Mouse (Mus musculus) embryonic facial prominence, embryonic 15.5 days (tissue): ENCODE measurements around the gene Ccdc91. TPM values are rescaled to one million over a fixed set of nuclear protein-coding genes. Genes with fewer than 3 reads are reported as not detected.

Source experiments
- ATAC-seq: fragments of 200-750 bp; cut with Nextera tagmentation; 2 replicates; pipeline ENCODE4 v1.8.0; 2017; ENCODE audit warnings: low read depth, moderate TSS enrichment; ENCODE audit not compliant: insufficient number of reproducible peaks, low FRiP score, low TSS enrichment
- H3K27ac ChIP-seq: fragments of 300-500 bp; sonication (generic); replicated peaks from 2 replicates; pipeline ENCODE4 v1.5.1; 2015; ENCODE audit warnings: mild to moderate bottlenecking, inconsistent platforms
- H3K27me3 ChIP-seq: fragments of 300-500 bp; sonication (generic); 2 replicates; pipeline ENCODE4 v1.6.1; 2015; ENCODE audit warnings: inconsistent platforms
- H3K36me3 ChIP-seq: fragments of 300-500 bp; sonication (generic); 2 replicates; pipeline ENCODE4 v1.6.1; 2015; ENCODE audit warnings: mild to moderate bottlenecking, inconsistent platforms
- H3K4me1 ChIP-seq: fragments of 300-500 bp; sonication (generic); 2 replicates; pipeline ENCODE4 v1.6.1; 2015; ENCODE audit warnings: inconsistent platforms
- H3K4me2 ChIP-seq: fragments of 300-500 bp; sonication (generic); replicated peaks from 2 replicates; pipeline ENCODE4 v1.6.1; 2015; ENCODE audit warnings: mild to moderate bottlenecking, inconsistent platforms
- H3K4me3 ChIP-seq: fragments of 300-500 bp; sonication (generic); replicated peaks from 2 replicates; pipeline ENCODE4 v1.5.1; 2015; ENCODE audit warnings: mild to moderate bottlenecking, inconsistent platforms
- H3K9ac ChIP-seq: fragments of 300-500 bp; sonication (generic); 2 replicates; pipeline ENCODE4 v1.6.1; 2015; ENCODE audit warnings: inconsistent platforms
- H3K9me3 ChIP-seq: fragments of 300-500 bp; sonication (generic); replicated peaks from 2 replicates; pipeline ENCODE4 v1.6.1; 2016; ENCODE audit warnings: inconsistent platforms
- WGBS: fragments of 180-500 bp; shearing (Covaris S2); methylation state at CpG from one replicate; pipeline ENCODE4 v1.1.7; 2015; 5-methylcytosine and 5-hydroxymethylcytosine counted together
- polyA plus RNA-seq: library from polyadenylated mRNA; unstranded; fragments of >200 nt; fragmentation: Nextera tagmentation; extraction: Ambion mirVana; gene quantifications from 2 replicates; pipeline ENCODE4 v1.2.1, GENCODE M21; 2015

Ccdc91 gene
- polyA plus RNA-seq, 1 experiment from 2014 or later, result 31.0 TPM

DNA sequence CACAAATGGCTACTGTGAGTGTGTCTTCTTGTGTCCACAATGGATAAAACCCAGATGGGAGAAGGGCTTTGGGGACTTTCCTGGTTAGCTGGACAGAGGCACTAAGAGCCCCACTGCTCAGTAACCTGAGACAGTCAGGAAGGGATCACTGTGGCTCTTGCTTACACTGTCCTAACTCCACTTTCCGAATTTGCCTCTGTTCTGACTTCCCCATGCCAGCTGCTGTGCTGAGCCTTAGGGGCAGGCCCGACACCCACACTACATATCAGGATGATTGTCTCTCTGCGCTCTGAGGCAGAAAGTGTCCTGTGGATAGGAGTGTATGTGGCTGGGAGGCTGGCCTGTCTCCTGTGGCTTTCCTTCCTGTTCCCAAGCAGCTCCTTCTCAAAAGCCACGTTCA is 97.5 kb downstream of the Ccdc91 start:
- Histone ChIP-seq H3K4me1 (peaks cover 23% of the 10 kb centered on the region), H3K27me3 (no peaks in the 10 kb centered on the region), H3K27ac (no peak overlapping the region), H3K4me3 (no peak overlapping the region), H3K4me2 (no peak overlapping the region), H3K36me3 (no peaks in the 10 kb centered on the region), H3K9ac (no peak overlapping the region), H3K9me3 (no peaks in the 10 kb centered on the region)
- WGBS, result 38% methylated on average over 4 of the region's 4 CpGs
- ATAC-seq, result no peak

DNA sequence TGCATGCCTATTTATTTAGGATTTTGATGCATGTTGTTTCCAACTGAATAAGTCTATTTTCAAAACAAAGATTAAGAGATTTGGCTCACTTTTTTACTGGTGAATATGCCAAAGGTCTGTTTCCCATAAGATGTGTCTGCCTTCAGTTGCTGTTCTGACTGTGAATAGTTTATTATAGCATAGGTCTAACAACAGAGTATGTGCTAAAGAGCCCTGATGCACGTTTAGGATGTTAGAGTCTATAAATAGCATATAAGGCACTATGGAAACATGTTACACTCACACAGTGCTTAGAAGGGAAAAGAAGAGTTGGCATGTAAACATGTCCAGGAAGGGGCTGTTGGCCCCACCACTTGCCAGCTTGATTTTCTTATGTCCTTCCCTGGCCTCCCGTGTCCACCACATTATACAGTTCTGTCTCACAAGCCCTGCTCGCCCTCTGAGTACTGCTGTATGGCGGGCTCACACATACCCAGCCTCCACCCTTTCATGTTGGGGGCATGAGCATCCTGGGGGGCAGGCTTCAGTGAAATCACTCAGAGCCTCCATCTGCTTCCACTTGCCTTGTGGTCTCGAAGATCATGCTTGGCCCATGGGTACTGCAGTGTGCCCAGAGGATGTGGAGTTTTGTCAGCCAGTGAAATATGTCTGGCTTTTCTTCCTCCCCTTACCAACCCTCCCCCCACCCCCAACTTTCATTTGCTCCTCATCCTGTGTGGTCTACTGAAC is 99.0 kb downstream of the Ccdc91 start:
- H3K27ac ChIP-seq, result peak overlapping the region; percentile 82

DNA sequence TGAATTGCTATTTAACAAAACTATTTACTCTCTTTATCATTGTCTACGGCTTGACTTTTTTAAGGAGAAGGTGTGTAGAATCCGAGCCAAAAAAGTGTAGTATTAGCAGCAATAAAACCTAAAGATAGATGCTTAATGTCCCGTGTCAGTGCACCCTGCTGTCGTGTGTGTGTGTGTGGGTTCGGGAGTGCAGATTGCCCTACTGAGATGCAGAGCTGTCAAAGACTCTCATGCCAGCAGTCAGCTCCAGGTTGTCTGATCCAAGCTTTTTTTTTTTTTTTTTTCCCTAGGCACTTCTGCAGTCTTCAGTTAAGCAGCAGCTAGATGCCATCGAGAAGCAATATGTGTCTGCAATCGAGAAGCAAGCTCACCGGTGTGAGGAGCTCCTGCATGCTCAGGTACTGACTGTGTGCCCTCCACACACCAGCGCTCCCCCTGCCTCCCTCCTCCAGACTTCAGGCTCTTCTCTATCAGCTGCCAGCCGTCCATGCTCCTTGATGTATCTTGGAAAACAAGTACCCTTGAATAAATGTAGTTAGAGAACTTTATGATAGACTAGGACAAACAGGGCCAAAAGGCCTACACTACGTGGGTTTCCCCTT is 99.7 kb downstream of the Ccdc91 start:
- Histone ChIP-seq H3K27me3 (no peaks in the 10 kb centered on the region), H3K9me3 (no peaks in the 10 kb centered on the region), H3K4me1 (peaks cover 23% of the 10 kb centered on the region), H3K36me3 (no peaks in the 10 kb centered on the region), H3K4me2 (no peak overlapping the region), H3K4me3 (no peak overlapping the region), H3K27ac (peak overlapping the region; percentile 12), H3K9ac (no peak overlapping the region)
- WGBS, result 36% methylated on average over 11 of the region's 11 CpGs
- ATAC-seq, result no peak

More for the DNA sequence above, 99.0 kb downstream of the Ccdc91 start:
- peaks cover 23% of the 10 kb centered on the region for H3K4me1 ChIP-seq
- WGBS, result 17% methylated on average over 5 of the region's 5 CpGs
- H3K9ac ChIP-seq, result no peak overlapping the region
- peak overlapping the region; percentile 21; the same call in 1 of the 2 replicates for H3K4me2 ChIP-seq
- no peaks in the 10 kb centered on the region for H3K9me3 ChIP-seq
- H3K27me3 ChIP-seq, result no peaks in the 10 kb centered on the region
- ATAC-seq, result peak; percentile 83
- no peaks in the 10 kb centered on the region for H3K36me3 ChIP-seq
- H3K4me3 ChIP-seq, result no peak overlapping the region

DNA sequence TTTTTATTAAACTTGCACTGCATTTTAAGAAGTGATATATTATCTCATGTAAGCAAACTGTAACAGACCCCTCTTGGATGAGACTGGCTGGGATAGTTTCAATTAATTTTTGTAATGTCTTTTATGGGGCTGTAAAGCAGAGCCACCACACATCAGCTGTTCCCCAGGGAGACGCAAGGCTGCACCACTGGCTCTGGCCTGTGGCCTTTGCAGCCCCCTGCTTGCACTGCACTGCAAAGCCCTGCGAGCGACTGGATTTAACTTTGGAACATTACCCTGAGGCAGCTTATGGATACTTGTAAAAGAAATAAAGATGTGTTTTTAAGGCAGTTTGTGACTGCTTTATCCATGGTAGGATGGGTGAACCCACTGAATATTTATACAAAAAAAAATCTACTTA is 112.0 kb downstream of the Ccdc91 start:
- H3K27ac ChIP-seq, result no peak overlapping the region
- no peak for ATAC-seq
- H3K9ac ChIP-seq, result no peak overlapping the region
- no peaks in the 10 kb centered on the region for H3K36me3 ChIP-seq
- H3K27me3 ChIP-seq, result no peaks in the 10 kb centered on the region
- no peak overlapping the region for H3K4me3 ChIP-seq
- 52% methylated on average over 3 of the region's 3 CpGs for WGBS
- H3K4me2 ChIP-seq, result no peak overlapping the region
- no peaks in the 10 kb centered on the region for H3K9me3 ChIP-seq
- peaks cover 9% of the 10 kb centered on the region; the same call in 1 of the 2 replicates for H3K4me1 ChIP-seq

DNA sequence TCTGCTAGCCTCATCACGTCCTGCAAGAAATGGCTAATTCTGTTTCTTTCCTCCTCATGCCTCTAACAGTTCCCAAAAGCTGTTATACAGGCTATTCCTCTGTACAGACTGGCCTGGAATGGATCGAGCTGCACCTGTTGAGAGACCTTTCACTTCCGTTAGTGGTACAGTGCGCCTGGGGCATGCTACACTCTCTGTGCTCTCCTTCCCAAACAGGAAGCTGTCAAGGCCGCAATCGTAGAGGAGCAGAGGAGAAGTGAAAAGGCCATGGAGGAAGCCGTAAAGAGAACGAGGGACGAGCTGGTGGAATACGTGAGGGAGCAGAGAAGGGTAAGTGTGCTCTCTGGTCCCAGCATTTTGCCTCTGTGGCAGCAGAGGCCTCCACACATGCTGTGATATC is 131.0 kb downstream of the Ccdc91 start:
- no peak overlapping the region for H3K27ac ChIP-seq

DNA sequence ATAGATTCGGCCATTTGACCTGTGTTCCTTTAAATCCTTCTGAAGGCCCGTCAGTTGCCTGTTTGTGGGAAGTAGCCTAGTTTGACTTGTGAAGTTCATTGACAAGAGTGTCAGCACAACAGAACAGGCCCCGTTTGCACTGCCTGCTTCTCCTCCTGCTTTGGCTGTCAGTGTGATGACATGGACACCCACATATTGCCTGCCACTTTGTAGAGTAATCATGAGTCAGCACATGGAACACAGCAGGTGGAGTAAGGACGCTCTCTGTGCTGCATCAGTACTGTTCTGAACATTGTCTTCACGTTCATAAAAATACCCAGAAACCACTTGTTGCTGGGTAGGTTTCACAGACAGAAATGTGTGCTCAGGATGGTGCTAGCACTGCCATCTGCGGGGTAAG is 132.0 kb downstream of the Ccdc91 start:
- ATAC-seq, result no peak

More for the DNA sequence above, 131.0 kb downstream of the Ccdc91 start:
- Histone ChIP-seq H3K4me3 (no peak overlapping the region), H3K27me3 (no peaks in the 10 kb centered on the region), H3K36me3 (no peaks in the 10 kb centered on the region), H3K9me3 (no peaks in the 10 kb centered on the region), H3K9ac (no peak overlapping the region), H3K4me1 (no peaks in the 10 kb centered on the region), H3K4me2 (no peak overlapping the region)
- ATAC-seq, result no peak
- WGBS, result 77% methylated on average over 10 of the region's 10 CpGs

DNA sequence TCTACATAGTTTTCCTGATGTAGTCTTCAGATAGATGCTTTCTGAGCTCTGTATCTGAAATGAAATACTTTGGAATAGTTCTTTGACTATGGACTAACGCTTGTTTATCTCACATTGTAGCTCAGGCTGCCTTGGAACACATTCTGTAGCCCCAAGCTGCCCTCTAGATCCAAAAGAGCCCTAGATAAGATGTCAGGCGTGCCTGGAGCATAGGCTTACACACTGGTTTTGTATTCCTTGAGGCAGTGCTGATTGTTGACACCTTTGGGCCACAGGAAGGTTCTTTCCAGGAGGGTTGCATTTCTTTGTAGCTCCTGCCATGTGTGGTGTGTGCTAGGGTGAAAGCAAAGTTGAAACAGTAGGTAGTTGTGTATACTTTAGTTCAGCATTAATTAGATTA is 139.7 kb downstream of the Ccdc91 start:
- ATAC-seq, result no peak
- H3K9ac ChIP-seq, result no peak overlapping the region
- H3K4me2 ChIP-seq, result no peak overlapping the region
- WGBS, result 77% methylated on average over 2 of the region's 2 CpGs
- H3K36me3 ChIP-seq, result 0 out of 2 replicates have a peak, but pooled peaks cover 3% of the 10 kb centered on the region
- H3K27me3 ChIP-seq, result no peaks in the 10 kb centered on the region
- H3K4me3 ChIP-seq, result no peak overlapping the region
- no peaks in the 10 kb centered on the region for H3K4me1 ChIP-seq
- H3K27ac ChIP-seq, result no peak overlapping the region
- no peaks in the 10 kb centered on the region for H3K9me3 ChIP-seq

More for the DNA sequence above, 132.0 kb downstream of the Ccdc91 start:
- H3K36me3 ChIP-seq, result no peaks in the 10 kb centered on the region
- no peaks in the 10 kb centered on the region for H3K27me3 ChIP-seq
- no peak overlapping the region for H3K4me3 ChIP-seq
- no peak overlapping the region for H3K9ac ChIP-seq
- no peak overlapping the region for H3K4me2 ChIP-seq
- no peaks in the 10 kb centered on the region for H3K4me1 ChIP-seq
- no peaks in the 10 kb centered on the region for H3K9me3 ChIP-seq
- 61% methylated on average over 6 of the region's 6 CpGs for WGBS
- H3K27ac ChIP-seq, result no peak overlapping the region

DNA sequence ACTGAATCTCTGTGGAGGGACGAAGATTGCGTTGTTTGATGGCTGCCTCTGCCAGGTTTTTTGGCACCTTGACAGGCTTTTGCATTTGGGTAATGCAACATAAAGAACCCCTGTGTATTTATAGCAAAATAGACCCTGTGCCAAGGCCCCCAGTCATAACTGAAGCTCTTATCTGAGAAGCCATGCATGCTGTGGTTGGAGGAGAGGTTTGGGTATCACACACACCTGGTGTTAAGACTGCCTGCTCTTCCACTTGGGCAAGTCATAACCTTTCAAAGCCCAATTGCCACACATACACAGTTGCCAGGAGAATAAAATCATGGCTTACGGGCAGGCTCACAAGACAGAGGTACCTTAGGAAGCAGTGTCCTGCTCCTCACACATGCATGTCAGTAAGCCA is 147.5 kb downstream of the Ccdc91 start:
- ATAC-seq, result no peak
- Histone ChIP-seq H3K9ac (no peak overlapping the region), H3K27ac (no peak overlapping the region), H3K36me3 (no peaks in the 10 kb centered on the region), H3K4me3 (no peak overlapping the region), H3K4me1 (no peaks in the 10 kb centered on the region), H3K4me2 (no peak overlapping the region), H3K27me3 (no peaks in the 10 kb centered on the region), H3K9me3 (no peaks in the 10 kb centered on the region)
- 73% methylated on average over 3 of the region's 3 CpGs for WGBS

DNA sequence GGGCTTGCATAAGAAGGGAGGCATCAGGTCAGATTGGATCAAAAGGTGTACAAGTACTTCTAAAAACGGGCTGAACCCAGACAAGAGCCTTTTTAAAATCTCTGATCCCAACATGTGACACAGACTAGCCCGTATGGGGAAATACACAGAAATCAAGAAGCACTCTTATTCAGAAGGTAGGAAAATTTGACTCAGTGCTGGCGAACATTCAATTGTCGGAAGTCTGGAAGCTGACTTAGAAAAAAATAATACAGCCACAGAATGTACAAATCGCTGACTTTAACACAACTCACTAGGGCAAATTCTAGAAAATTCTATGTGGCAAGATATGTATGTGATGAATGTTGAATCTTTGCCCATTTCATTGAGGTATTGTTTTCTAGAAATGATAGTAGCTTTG is 160.8 kb downstream of the Ccdc91 start:
- Histone ChIP-seq H3K4me2 (no peak overlapping the region), H3K4me1 (no peaks in the 10 kb centered on the region), H3K36me3 (no peaks in the 10 kb centered on the region), H3K4me3 (no peak overlapping the region), H3K9ac (no peak overlapping the region), H3K9me3 (no peaks in the 10 kb centered on the region), H3K27me3 (no peaks in the 10 kb centered on the region), H3K27ac (no peak overlapping the region)
- WGBS, result 84% methylated on average over 5 of the region's 5 CpGs
- no peak for ATAC-seq

DNA sequence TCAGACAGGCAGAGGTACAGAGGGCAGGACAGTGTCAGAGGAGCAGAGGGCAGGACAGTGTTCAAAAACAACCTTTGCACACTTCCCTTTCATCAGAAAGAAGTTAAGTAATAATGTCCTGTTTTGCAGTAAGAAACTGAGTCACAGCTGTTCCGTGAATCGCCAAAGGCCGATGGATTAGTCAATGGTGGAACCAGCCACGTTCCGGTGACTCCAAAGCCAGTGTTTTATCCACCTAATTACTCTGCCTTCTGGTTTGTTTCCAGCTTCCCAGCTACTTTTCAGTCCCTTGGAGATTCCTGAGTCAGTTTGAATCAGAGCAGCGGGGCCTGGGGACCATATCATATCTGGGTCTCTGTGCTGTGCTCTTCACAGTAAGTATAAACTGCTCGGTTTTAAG is 168.2 kb downstream of the Ccdc91 start:
- WGBS, result 79% methylated on average over 7 of the region's 7 CpGs
- H3K4me3 ChIP-seq, result no peak overlapping the region
- peaks cover 8% of the 10 kb centered on the region; the same call in 1 of the 2 replicates for H3K4me1 ChIP-seq
- no peak overlapping the region for H3K9ac ChIP-seq
- no peak overlapping the region for H3K4me2 ChIP-seq
- H3K36me3 ChIP-seq, result no peaks in the 10 kb centered on the region
- no peak for ATAC-seq
- H3K27me3 ChIP-seq, result no peaks in the 10 kb centered on the region
- no peaks in the 10 kb centered on the region for H3K9me3 ChIP-seq
- no peak overlapping the region for H3K27ac ChIP-seq

DNA sequence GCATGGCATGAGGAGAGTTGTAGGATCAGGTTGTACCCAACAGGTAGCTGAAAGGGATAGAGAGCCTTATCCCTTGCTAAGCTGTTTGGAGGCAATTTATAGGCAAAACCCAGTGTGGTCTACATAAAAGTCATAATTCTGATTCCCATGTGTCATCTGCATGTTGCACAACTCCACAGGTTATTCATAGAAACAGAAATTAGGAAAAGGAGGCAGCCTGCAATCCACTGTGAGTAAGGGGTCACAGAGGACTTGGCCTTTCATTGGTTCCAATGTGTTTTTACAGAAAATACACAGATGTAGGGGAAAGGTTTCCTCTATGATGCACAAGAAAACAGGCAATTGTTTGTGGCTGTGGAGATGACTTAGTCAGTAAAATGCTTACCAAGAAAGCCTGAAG is 168.8 kb downstream of the Ccdc91 start:
- Histone ChIP-seq H3K4me2 (no peak overlapping the region), H3K4me1 (peaks cover 8% of the 10 kb centered on the region; the same call in 1 of the 2 replicates)
- ATAC-seq, result no peak

More for the DNA sequence above, 168.8 kb downstream of the Ccdc91 start:
- H3K4me3 ChIP-seq, result no peak overlapping the region
- no peaks in the 10 kb centered on the region for H3K27me3 ChIP-seq
- no peaks in the 10 kb centered on the region for H3K36me3 ChIP-seq
- no peak overlapping the region for H3K9ac ChIP-seq
- H3K9me3 ChIP-seq, result no peaks in the 10 kb centered on the region
- H3K27ac ChIP-seq, result no peak overlapping the region
